Mouse (Mus musculus) hindbrain, embryonic 11.5 days (tissue): ENCODE data around the gene Hmgb2. TPM values are rescaled to one million over a fixed set of nuclear protein-coding genes. Genes with fewer than 3 reads are reported as not detected.
A peak's percentile ranks its signal among the peaks of the same experiment; 100 is the strongest.

ENCODE experiments used
- ATAC-seq: fragments of 200-750 bp; cut with Nextera tagmentation; 2 replicates; pipeline ENCODE4 v1.8.0; 2017; ENCODE audit warnings: mild to moderate bottlenecking, moderate TSS enrichment, moderate library complexity; ENCODE audit not compliant: low FRiP score
- DNase-seq: peaks from one replicate; pipeline ENCODE4 v3.0.0-alpha.2; 2015; ENCODE audit warnings: low spot score
- H3K27ac ChIP-seq: fragments of 300-500 bp; sonication (generic); 2 replicates; pipeline ENCODE4 v1.5.1; 2014; ENCODE audit warnings: mild to moderate bottlenecking, low read depth, low read length
- H3K27me3 ChIP-seq: fragments of 300-500 bp; sonication (generic); 2 replicates; pipeline ENCODE4 v1.6.1; 2014; ENCODE audit warnings: mild to moderate bottlenecking, low read length, moderate library complexity, mixed read lengths; ENCODE audit not compliant: control insufficient read depth, insufficient read depth
- H3K36me3 ChIP-seq: fragments of 300-500 bp; sonication (generic); 2 replicates; pipeline ENCODE4 v1.6.1; 2014; ENCODE audit warnings: mild to moderate bottlenecking, low read length, moderate library complexity, mixed read lengths; ENCODE audit not compliant: control insufficient read depth, insufficient read depth
- H3K4me1 ChIP-seq: fragments of 300-500 bp; sonication (generic); replicated peaks from 2 replicates; pipeline ENCODE4 v1.6.1; 2014; ENCODE audit warnings: low read length, mixed read lengths; ENCODE audit not compliant: control insufficient read depth, insufficient read depth
- H3K4me2 ChIP-seq: fragments of 300-500 bp; sonication (generic); replicated peaks from 2 replicates; pipeline ENCODE4 v1.6.1; 2014; ENCODE audit warnings: mild to moderate bottlenecking, low read depth, low read length
- H3K4me3 ChIP-seq: fragments of 300-500 bp; sonication (generic); 2 replicates; pipeline ENCODE4 v1.5.1; 2014; ENCODE audit warnings: low read depth, low read length
- H3K9ac ChIP-seq: fragments of 300-500 bp; sonication (generic); 2 replicates; pipeline ENCODE4 v1.6.1; 2014; ENCODE audit warnings: low read depth, low read length
- H3K9me3 ChIP-seq: fragments of 300-500 bp; sonication (generic); 2 replicates; pipeline ENCODE4 v1.6.1; 2016; ENCODE audit warnings: low read length; ENCODE audit not compliant: control insufficient read depth
- WGBS: fragments of 180-500 bp; shearing (Covaris S2); extraction: QIAGEN DNeasy Blood & Tissue Kit; methylation state at CpG from one replicate; pipeline ENCODE4 v1.1.7; 2014; 5-methylcytosine and 5-hydroxymethylcytosine counted together
- polyA plus RNA-seq: library from polyadenylated mRNA; unstranded; fragments of >200 nt; fragmentation: Nextera tagmentation; extraction: Ambion mirVana; gene quantifications from 2 replicates; pipeline ENCODE4 v1.2.1, GENCODE M21; 2014

Gene Hmgb2
- polyA plus RNA-seq, 1 experiment from 2014 or later, result 457 TPM

GRCm38 (mm10) chr8:57486491-57487440, 24.9 kb upstream of the Hmgb2 start:
- no peaks in the 10 kb centered on the region for H3K36me3 ChIP-seq
- under 1% methylated on average over 54 of the region's 54 CpGs for WGBS
- H3K9me3 ChIP-seq, result no peaks in the 10 kb centered on the region
- H3K9ac ChIP-seq, result peak overlapping the region; percentile 98
- peak; percentile 79 for ATAC-seq
- peak overlapping the region; percentile 91 for H3K4me3 ChIP-seq
- peak overlapping the region; percentile 40 for H3K4me2 ChIP-seq
- no peaks in the 10 kb centered on the region for H3K27me3 ChIP-seq
- H3K4me1 ChIP-seq, result no peaks in the 10 kb centered on the region
- peak; percentile 75 for DNase-seq
- peak overlapping the region; percentile 97 for H3K27ac ChIP-seq

- H3K27ac ChIP-seq, result peak within 1 kb of the TSS; percentile 97
- DNase-seq, result peak; percentile 99
- peak within 1 kb of the TSS; percentile 91 for H3K4me3 ChIP-seq
- H3K4me1 ChIP-seq, result no peaks in the 10 kb centered on the region
- WGBS, result under 1% methylated on average over 66 of the region's 66 CpGs
- H3K36me3 ChIP-seq, result no peaks in the 10 kb centered on the region
- H3K27me3 ChIP-seq, result no peaks in the 10 kb centered on the region
- no peaks in the 10 kb centered on the region for H3K9me3 ChIP-seq
- peak within 1 kb of the TSS; percentile 98 for H3K9ac ChIP-seq
- peak; percentile 96 for ATAC-seq
- H3K4me2 ChIP-seq, result peak within 1 kb of the TSS; percentile 74
These were observed 24.1 kb upstream of the Hmgb2 start, which contains the start of gene Sap30 for GRCm38 (mm10) chr8:57487441-57488155. Gene Sap30, minus strand, starts transcription at chr8:57487860.

GRCm38 (mm10) chr8:57488312-57488765, 23.4 kb upstream of the Hmgb2 start:
- DNase-seq (peak; percentile 69), ATAC-seq (peak; percentile 55)
- peak overlapping the region; percentile 16 for H3K9ac ChIP-seq
- H3K27me3 ChIP-seq, result no peaks in the 10 kb centered on the region
- no peaks in the 10 kb centered on the region for H3K36me3 ChIP-seq
- under 1% methylated on average over 25 of the region's 25 CpGs for WGBS
- peak overlapping the region; percentile 74 for H3K4me2 ChIP-seq
- H3K4me3 ChIP-seq, result peak overlapping the region; percentile 91
- no peaks in the 10 kb centered on the region for H3K9me3 ChIP-seq
- H3K4me1 ChIP-seq, result no peaks in the 10 kb centered on the region
- peak overlapping the region; percentile 97 for H3K27ac ChIP-seq

- H3K9ac ChIP-seq, result no peak overlapping the region
- no peak for DNase-seq
- H3K36me3 ChIP-seq, result no peaks in the 10 kb centered on the region
- no peak overlapping the region for H3K4me2 ChIP-seq
- no peaks in the 10 kb centered on the region for H3K4me1 ChIP-seq
- no peak overlapping the region for H3K4me3 ChIP-seq
- no peaks in the 10 kb centered on the region for H3K27me3 ChIP-seq
- 87% methylated on average over 1 of the region's 1 CpGs for WGBS
- H3K27ac ChIP-seq, result no peak overlapping the region
- H3K9me3 ChIP-seq, result no peaks in the 10 kb centered on the region
- ATAC-seq, result no peak
These were observed 22.3 kb upstream of the Hmgb2 start for GRCm38 (mm10) chr8:57489366-57489765.

- Histone ChIP-seq H3K27ac (no peak overlapping the region), H3K9me3 (no peaks in the 10 kb centered on the region), H3K4me2 (no peak overlapping the region), H3K4me1 (no peaks in the 10 kb centered on the region), H3K36me3 (no peaks in the 10 kb centered on the region), H3K9ac (no peak overlapping the region), H3K27me3 (no peaks in the 10 kb centered on the region), H3K4me3 (no peak overlapping the region)
- ATAC-seq, result no peak
- no peak for DNase-seq
These were observed 21.8 kb upstream of the Hmgb2 start for GRCm38 (mm10) chr8:57489896-57490295.

GRCm38 (mm10) chr8:57491873-57492272, 19.8 kb upstream of the Hmgb2 start:
- Histone ChIP-seq H3K4me1 (no peaks in the 10 kb centered on the region), H3K4me2 (no peak overlapping the region), H3K27me3 (no peaks in the 10 kb centered on the region), H3K36me3 (no peaks in the 10 kb centered on the region), H3K4me3 (no peak overlapping the region), H3K9ac (no peak overlapping the region), H3K9me3 (no peaks in the 10 kb centered on the region), H3K27ac (no peak overlapping the region)
- ATAC-seq, result no peak
- no peak for DNase-seq
- 93% methylated on average over 4 of the region's 4 CpGs for WGBS

GRCm38 (mm10) chr8:57498494-57498846, 13.2 kb upstream of the Hmgb2 start:
- Histone ChIP-seq H3K4me2 (no peak overlapping the region), H3K9me3 (no peaks in the 10 kb centered on the region), H3K9ac (no peak overlapping the region), H3K27me3 (no peaks in the 10 kb centered on the region), H3K4me1 (no peaks in the 10 kb centered on the region), H3K27ac (no peak overlapping the region), H3K36me3 (no peaks in the 10 kb centered on the region), H3K4me3 (no peak overlapping the region)
- DNase-seq (no peak), ATAC-seq (peak; percentile 31; the same call in 1 of the 2 replicates)
- WGBS, result 60% methylated on average over 8 of the region's 8 CpGs

GRCm38 (mm10) chr8:57498847-57499511, 12.7 kb upstream of the Hmgb2 start:
- H3K27me3 ChIP-seq, result no peaks in the 10 kb centered on the region
- DNase-seq (no peak), ATAC-seq (peak; percentile 69)
- no peaks in the 10 kb centered on the region for H3K9me3 ChIP-seq
- H3K4me1 ChIP-seq, result no peaks in the 10 kb centered on the region
- no peak overlapping the region for H3K9ac ChIP-seq
- H3K4me2 ChIP-seq, result no peak overlapping the region
- H3K4me3 ChIP-seq, result no peak overlapping the region
- H3K27ac ChIP-seq, result no peak overlapping the region
- 52% methylated on average over 17 of the region's 17 CpGs for WGBS
- no peaks in the 10 kb centered on the region for H3K36me3 ChIP-seq
